Mouse (Mus musculus) layer of hippocampus, adult 8-10 months (tissue): Measurements from ENCODE around the gene Haghl. TPM values are rescaled to one million over a fixed set of nuclear protein-coding genes. Genes with fewer than 3 reads are reported as not detected.
A peak's percentile ranks its signal among the peaks of the same experiment; 100 is the strongest.

Source experiments
- DNase-seq, 2 experiments: peaks; one replicate each; pipeline ENCODE4 v3.0.0; 2022; ENCODE audit warnings: low spot score in 2 of 2
- total RNA-seq, 4 experiments: library from RNA; stranded (reverse); gene quantifications; 2 replicates each; pipeline ENCODE4 v1.2.4; 2022

The Haghl gene
- total RNA-seq, 4 experiments from 2014 or later = 94.5 to 130 (median 112) TPM

DNA sequence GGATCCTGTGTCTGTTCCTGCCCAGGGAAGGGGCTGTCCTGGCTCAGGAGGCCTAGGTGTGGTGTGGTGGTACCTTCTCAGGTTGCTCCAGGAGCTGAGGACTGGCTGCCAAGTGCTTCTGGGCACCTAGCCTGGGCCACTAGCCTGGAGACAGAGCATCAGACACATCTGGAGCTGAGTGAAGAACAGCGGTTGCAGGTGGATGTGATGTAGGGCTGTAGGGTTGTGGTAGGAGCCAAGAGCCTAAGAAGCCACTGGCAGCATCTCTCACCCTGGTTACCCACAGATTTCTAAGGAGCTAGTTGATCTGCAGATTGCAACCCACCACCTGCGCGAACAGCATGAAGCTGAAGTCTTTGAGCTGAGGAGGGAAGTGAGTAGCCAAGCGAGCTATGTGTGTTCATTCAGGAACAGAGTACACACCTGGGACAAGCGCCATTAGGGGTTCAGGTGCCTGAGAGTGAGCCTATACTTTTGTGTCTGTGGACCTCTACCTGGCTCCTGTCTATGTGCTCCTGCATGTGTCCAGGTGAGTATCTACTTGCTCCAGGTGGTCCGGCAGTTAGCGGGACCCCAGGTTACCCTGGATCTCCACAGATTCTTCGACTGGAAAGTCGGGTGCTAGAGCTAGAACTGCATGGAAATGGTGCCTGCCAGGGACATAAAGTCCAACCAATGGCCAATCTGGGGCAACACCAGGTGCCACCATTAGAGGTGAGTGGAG is 1.5 kb upstream of the Haghl start:
- no peak for DNase-seq

DNA sequence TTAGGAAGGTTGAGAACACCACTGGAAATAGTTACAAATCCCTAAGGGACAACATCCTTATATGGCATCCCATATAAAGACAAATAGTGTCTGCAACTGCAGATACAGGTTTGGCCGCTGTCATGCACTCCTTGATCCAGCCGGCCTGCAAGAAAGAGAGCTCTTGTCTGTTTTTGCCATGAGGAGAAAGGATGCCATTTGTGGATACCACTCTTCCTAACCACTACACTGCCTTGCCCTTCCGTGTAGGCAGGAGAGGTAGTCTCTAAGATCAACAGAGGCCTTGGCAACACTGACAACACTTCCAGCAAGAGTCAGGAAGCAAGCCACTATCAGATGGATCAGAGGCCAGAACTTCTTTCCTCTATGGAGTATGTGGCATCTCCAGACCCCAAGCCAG is 807 bp upstream of the Haghl start, which contains the start of gene Ccdc78:
Ccdc78 (plus strand) TSS at position 301 of the 400 bp plus-strand sequence.
- DNase-seq = no peak

DNA sequence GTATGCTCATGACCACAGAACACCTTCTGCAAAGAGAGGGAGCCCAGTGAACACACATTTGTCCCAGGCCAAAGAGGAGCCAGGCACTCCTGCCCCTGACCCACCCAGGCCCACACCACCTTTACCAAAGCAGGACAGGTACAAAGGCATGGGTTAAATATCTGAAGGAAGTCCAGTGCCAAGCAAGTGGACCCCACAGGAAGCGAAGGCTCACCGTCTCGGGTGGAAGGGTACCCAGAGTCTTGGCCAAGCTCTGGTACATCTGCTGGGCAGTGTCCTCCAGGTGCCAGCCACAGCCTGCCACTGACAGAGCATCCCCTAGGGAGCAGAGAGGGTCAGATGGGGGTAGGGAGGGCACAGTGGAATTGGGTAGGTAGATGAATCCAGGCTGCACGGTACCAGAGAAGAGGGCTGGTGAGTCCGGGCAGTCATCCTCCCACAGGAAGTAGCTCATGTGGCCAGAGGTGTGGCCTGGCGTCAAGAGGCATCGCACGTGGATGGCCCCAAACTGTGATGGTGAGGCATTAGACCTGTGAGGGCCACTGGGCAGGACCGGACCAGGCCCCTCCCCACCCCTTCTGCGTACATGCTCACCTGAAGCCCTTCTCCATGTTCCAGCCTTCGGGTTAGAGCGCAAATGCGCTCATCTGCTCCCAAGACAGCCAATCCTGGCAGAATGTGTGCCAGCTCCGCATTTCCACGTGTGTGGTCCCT is 1.5 kb downstream of the Haghl start:
- no peak for DNase-seq

DNA sequence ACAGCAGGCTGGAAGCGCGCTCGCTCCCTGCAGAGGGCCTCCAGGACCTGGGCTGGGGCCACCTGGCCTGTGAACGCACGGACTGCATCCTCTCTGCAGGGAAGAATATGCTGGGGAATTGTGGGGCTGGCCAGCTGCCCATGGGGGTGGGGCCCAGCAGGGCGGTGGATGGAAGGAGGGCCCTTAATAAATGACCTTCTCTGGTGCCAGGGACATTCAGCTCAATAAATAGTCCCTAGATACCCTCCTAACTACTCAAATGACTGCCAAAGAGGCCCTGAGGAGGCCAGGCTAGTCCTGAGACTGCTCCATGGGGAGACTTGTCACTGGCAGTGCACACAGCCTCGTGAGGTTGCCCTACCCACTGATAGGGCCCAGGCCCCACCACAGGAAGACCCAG is 2.4 kb downstream of the Haghl start:
- no peak for DNase-seq

DNA sequence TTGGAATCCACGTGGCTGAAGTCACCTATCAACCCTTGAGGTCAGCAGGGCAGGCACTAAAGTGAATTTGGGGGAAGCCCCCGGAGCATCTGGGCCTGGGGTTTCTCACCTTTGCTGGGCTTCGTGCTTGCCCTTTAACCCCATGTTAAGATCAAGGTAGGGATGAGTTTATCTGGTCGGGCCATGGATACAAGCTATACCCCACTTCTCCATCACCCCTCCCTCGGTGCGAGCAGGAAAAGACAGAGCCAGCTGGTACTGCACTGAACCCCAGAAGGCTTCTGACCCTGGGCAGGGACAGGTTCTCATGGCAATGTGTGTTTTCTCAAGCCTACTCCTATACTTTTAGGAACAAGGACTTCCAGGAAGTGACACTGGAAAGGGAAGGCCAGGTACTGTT is 4.1 kb downstream of the Haghl start:
- no peak for DNase-seq

DNA sequence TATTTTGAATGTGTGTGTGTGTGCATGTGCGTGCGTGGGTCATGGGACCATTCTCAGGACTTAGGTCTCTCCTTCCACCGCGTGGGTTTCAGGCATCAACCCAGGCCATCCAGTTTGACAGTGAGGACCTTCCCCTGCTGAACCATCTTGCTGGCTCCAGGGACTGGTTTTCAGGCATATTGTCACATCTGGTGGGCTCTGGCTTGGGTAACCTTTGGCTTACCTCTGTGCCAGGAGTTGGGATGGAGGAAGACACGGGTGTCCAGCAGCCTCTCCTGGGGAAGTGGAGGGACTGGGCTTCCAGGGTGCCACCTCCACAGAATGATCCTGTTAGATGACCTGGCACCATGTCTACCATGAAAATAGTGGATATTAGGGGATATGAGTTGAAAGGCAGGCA is 7.5 kb downstream of the Haghl start:
- DNase-seq = no peak

DNA sequence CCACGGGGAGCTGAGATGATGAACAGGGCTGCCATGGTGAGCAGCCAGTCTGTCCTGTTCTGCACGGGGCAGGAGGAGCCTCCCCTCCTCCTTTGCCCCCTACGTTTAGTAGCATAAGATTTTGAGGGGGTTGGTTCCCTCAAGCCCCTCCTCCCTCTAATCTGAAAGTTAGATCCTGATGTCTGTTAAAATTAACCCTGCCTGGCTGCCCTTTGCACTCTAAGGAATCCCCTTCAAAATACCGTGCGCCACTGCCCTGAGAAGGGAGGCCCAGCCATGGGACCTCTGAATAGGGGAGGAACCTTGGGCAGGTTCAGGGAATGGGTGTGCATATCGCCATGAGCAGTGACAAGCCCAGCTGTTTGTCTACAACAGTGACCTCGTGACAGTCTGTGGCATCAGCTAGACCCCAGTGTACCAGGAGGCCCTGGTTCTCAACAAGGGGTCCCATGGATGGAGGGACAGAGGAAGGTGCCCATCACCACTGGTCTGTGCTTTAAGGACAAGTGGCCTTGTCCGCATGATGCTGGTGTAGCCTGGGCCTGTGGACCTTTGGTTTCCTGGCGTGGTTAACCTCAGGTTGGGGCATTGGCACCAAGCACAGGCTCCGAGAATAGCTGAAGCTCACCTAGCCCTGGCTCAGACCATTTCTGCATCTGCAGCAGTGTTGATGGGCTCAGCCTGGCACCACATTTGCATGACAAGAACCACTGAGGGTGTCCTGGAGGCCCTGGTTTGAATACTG is 10.0 kb downstream of the Haghl start:
- no peak for DNase-seq

DNA sequence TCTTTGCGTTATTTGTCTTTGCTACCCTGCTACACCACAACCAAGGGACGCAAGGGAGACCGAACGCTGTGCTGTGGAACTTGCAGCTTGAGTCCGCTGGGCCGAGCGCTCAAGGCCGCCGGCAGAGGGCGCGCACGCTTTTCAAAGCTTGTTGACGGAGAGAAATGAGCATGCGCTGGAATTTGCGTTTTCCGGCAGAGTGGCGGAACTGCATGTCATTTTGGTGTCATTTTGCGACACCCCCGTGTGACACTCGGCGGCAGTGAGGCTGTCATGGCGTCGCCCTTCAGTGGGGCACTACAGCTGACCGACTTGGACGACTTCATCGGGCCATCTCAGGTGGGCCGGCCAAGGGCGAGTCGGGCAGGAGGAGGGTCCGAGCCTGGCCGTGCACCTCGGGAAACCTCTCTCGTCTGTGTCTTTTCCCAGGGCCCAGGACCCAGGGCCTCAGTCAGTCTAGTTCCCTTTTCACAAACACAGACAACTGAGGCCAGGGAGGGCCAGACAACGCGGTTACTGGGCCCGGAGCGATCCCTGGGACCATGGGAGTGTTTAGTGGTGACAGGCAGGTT is 11.8 kb downstream of the Haghl start, which contains the start of gene Narfl:
Narfl (plus strand) TSS at position 228 of the 572 bp plus-strand sequence.
- peak; percentile 97 to 99 for DNase-seq

DNA sequence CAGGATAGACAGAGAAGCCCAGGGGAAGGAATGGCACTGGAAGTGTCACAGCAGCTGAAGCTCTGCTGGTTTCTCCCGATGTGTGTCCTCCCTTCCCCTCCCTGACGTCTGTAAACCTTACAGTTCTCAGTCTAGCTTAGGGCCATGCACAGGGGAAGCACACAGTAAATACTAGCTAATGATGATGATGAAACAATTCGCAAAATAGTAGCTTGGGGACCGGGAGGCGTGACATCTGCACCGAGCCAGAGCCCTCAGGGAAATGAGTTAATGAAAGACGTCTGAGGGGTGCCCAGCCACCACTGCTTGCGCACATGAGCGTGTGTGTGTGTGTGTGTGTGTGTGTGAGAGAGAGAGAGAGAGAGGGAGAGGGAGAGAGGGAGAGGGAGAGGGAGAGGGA is 16.1 kb downstream of the Haghl start:
- no peak for DNase-seq

DNA sequence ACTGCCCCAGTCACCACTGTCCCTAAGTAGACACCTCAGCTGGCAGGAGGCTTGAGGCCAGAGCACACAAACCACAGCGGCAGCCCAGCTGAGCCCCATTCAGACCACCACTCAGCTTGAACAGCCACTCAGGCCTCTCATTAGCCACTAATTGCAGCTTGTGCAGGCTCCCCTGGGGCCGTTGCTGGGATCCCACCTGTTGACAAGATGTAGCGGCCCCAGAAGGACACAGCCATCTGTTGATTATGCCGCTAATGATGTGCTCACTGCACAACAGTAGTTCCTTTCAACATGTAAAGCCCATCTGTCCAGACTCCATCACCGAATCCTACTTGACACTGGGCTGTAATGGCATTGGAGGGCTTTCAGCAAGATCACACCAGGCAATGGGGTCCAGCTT is 19.6 kb downstream of the Haghl start:
- DNase-seq = no peak

DNA sequence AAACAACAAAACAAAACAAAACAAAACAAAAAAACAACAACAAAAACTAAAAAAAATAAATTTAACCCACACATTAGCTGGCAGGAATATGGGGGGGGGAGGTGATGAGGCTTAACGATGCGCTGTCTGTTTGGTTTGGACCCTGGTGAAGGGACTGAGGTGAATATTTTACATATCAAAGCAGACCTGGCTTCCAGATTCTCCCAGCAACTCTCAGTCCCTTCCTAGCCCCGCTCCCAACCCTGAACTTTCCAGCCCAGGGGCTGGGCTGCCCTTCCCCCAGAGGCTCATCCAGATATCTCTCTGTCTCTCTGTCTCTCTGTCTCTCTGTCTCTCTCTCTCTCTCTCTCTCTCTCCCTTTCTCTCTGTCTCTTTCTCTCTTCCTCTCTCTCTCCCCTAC is 22.9 kb downstream of the Haghl start:
- DNase-seq = no peak

DNA sequence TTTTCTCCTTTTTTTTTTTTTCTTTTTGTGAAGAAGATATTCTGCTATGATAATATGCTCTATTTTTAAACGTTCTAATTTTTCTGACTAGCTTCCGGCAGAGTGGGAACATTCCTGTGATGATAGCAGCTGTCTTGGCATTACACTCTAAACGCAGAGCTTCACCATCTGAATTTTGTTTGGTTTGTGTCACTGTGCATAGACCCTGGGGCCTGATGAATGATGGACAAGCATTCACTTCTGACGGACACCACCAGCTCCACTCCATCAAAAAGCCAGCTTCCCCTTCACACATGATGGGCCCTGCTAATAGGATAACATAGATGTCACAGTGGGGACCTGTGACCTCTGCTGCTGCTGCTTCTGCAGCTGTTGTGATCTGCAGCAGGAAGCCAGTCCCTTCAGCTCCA is 23.9 kb downstream of the Haghl start:
- no peak for DNase-seq

DNA sequence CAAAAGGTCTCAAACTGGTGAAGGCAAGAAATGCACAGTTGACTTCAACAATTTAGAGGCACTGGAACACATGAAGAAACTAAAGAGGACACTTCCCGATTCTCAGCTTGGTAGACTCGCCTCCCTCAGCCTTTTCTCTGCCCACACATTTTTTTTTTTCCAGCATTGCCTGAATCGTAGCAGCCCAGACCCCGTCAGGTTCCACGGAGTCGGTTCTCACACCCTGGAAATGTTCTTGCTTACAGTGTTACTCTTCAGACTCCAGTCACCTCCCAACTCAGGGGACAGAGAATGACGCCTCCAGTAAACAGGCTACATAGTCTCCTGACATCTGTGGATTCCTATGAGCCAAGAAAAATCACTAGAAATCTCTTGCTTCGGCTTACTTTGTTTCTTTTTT is 25.3 kb downstream of the Haghl start:
- no peak for DNase-seq

DNA sequence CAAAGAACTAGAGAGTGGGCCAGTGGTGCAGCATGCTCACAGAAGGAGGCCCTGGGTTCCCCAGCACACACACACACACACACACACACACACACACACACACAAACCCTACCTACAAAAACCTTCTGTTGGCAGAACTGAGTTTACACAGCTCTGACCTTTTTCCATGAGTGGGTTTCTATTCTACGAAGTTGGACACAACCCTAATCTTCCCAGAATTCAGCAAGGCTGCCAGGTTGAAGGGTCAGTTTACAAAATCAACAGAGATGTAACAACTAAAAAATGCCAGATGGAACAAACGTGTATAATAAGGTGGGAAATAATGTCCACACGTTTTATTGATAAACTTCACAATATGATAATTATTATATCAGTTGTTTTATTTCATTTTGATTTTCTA is 27.8 kb downstream of the Haghl start:
- DNase-seq = no peak

DNA sequence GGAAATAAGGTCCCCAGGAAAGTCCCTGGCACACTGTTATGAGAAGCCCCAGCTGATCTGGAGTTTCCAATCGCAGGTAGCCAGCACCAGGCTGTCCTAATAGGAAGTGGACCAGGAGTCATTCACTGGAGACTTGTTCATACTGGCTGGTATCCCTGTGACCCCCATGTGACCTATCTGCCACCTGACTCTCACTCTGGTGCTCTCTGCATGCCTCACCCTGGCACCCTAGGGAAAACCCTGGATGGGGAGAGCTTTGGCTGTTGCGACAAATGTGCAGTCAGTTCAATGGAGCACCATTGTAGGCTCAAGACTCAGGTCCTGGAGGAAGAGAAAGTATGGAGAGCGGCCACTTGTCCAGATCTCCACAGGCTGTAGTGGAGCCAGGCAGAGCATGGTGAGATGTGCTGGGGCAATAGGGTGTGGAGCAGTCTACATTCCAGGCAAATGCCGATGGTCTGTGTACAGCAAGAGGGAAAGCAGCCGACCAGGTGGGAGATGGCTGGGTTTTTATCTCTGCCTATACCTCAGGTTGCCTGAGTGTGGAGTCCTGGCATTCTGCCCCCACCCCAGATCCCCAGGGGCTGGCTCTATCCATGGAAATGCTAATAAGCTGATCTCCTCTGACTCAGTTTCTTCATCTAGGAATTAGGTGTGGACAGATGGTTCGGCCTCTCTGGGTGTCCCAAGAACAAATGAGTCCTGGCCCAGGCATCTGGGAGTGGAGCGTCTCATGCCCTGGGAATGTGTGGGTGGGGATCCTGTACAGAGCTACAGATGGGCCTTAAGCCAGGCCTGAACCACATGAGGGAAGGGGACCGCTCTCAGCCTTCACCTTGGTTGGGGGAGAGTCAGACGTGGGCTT is 28.9 kb downstream of the Haghl start:
- no peak for DNase-seq

DNA sequence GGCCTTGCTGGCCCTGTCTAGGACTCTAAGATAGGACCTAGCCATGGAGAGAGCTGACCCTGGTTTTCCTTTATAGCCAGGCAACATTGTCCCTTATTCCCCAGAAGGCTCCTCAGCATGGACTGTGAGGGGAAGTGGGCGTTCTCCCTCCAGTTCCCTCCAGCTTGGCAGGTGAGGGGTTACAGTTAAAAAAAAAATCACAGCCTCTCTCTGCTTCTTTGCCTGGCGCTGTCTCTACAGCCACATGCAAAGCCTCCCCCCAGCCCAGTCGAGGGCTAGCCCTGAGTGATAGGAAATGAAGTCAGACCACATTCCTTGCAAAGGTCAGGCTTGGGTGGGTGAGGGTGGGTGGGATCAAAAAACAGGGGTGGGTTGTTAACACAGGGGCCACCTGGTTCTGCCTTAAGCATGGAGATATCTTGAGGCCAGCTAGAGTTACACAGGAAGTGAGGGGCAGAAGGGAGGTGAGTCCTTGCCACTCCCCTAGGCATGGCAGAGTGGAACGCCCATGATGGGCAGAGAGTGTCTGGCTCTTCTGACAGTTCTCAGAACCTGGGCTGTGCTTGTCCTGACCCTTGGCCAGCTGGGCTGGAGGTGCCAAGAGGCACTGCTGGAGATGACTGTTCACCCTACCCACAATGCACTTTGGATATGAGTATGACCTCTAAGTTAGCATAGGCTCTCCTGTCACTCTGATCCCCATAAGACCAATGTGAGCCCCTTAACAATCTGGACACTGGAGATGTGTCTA is 29.7 kb downstream of the Haghl start:
- no peak for DNase-seq

DNA sequence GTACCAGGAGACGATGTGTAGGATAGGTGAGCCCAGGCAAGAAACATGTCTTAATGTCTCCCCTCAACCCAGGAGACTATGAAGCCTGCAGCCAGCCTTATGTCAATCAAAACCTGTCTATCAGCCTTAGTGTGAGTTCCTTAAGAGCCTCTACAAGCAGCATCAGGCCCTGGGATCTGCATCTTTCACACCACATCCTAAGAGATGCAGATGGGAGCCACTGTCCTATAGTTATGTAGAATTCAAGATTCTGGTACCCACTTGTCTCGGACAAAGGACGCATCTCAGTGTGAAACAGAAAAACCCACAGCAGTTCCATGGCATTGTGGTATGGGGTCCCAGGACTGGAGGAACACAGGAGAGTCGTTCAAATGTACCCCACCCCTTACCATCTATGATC is 30.4 kb downstream of the Haghl start:
- no peak for DNase-seq

DNA sequence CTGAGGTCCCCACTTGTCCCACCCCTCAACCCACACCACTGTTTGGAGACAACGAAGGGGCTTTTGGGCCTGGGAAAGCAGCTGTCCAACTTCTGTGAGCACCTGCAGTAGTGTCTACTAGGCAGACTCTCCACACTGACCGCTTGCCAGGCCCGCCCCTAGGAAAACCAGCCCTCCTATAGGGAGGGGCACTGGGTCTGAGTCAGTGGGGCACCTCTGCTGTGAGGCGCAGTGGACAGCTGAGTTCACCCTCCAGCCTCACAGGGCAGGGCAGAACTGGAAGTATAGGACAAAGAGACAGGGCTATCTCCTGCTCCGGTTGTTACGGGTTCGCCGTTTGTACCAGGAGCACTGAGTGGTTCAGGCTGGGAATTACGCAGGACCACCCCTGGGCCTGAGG is 31.2 kb downstream of the Haghl start, which contains the start of gene Msln:
Msln (minus strand) TSS at position 138 of the 400 bp plus-strand sequence.
- DNase-seq = no peak

DNA sequence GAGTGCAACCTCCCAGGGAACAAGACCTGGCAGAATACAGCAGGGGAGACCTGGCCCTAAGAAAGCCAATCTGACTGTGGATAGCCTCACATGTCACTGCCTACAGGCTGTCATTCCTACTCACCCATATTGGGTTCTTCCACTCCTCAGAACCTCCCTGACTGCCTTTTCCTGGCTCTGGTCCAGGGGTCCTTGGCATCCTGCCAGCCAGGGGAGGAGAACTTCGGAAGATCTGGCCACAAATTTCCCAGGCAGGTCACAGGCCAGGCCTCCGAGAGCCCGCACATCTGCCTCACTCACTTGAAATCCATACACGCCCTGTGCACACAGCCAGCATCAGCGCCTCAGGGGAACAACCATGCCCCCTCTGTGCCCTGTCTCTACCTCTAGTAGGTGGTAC is 34.0 kb downstream of the Haghl start:
- no peak for DNase-seq

DNA sequence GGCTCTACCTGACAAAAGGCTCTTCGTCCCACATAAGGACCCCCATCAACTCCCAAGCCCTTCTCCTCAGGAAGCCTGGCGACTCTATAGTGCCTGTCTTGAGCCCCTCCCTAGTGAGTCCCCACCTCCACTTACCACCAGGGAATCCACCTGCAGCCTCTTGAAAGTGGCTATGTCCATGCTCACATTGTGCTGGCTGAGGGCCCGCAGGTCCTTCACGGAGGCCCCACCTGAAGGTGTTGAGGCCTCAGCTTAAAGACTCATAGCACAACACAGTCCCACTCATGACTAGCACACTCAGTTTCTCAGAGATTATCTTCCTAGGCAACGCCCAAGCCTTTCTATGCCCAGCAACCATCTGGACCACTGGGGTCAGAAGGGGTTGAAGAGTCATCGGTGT is 36.2 kb downstream of the Haghl start:
- DNase-seq = no peak
